Mouse (Mus musculus): ENCODE data around the gene Lat2. TPM values are rescaled to one million over a fixed set of nuclear protein-coding genes. Genes with fewer than 3 reads are reported as not detected.

The Lat2 gene
- polyA plus RNA-seq, 1 experiment from 2014 or later = 5.5 TPM

DNA sequence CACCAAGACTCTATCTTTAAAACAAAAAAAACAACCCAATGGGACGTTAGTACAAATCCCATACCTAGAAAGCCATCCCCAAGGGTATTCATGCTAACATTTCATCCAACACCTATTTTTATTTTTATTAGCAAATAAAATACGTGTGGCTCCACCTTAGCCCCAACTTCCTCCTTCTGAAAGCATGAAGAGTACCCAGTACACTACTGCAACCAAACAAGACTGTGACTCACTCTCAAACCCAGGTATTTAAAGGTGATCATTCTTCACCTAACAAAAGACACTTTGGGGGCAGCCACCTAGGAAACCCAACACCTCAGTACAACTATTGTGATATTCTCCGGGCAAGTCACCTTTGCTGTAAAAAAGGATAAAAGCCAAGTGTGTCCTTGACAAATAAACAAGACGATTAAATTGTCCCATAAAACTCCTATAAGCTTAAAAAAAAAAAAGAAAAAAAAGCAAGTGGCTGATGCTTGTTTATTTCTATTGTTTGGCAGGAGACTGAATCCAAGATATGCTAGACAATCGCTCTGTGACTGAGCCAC lies 23.1 kb upstream of the Lat2 start:
- WGBS = 36% methylated on average over 5 of the region's 5 CpGs
- no peaks in the 10 kb centered on the region for H3K27me3 ChIP-seq
- H3K27ac ChIP-seq = peak overlapping the region; percentile 95
- H3K9me3 ChIP-seq = no peaks in the 10 kb centered on the region
- peaks cover 27% of the 10 kb centered on the region for H3K4me1 ChIP-seq (replicated peaks)
- H3K4me2 ChIP-seq (replicated peaks) = peak overlapping the region; percentile 88
- peak overlapping the region; percentile 100 for H3K9ac ChIP-seq (replicated peaks)
- peak overlapping the region; percentile 100 for H3K4me3 ChIP-seq (replicated peaks)
- peaks cover 29% of the 10 kb centered on the region for H3K36me3 ChIP-seq
- ATAC-seq = no peak

DNA sequence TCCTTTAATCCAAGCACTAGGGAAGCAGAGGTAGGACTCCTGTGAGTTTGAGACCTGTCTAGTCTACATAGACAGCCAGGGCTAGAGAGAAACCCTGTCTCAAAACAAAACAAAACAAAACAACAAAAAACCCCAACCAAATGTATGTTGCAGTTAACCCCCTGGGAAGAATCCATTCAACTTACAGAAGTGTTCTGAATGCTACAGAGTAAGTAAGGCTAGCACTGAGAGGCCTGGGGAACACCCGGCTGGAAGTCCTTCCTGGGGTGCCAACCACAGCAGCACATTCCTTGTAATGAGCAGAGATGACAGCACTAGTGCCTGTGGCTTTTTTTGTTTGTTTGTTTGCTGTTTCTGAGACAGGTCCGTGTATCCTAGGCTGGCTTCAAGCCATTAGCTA lies 18.0 kb upstream of the Lat2 start:
- no peaks in the 10 kb centered on the region for H3K9me3 ChIP-seq
- ATAC-seq = no peak
- H3K27ac ChIP-seq = no peak overlapping the region
- no peak overlapping the region for H3K9ac ChIP-seq (replicated peaks)
- H3K4me3 ChIP-seq (replicated peaks) = no peak overlapping the region
- H3K27me3 ChIP-seq = no peaks in the 10 kb centered on the region
- 68% methylated on average over 2 of the region's 2 CpGs for WGBS
- H3K4me1 ChIP-seq (replicated peaks) = peaks cover 19% of the 10 kb centered on the region
- H3K36me3 ChIP-seq = peaks cover 57% of the 10 kb centered on the region
- no peak overlapping the region for H3K4me2 ChIP-seq (replicated peaks)

DNA sequence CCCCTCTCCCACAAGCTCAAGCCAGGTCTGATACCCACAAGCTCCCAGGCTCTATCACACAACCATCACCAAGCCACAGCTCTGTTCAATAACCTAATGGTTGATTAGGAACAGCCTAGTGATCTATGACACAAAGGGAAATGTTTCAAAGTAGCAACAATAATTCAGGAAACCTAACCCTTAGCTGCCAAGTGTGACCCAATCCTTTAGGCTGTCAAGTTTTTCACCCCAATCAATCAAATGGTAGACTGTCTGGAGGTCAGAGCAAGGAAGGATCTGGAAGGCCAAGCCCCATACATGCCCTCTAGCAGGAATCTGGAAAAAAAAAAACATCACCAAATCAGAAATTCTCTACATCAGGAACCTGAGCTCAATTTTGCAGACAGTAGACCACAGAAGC lies 16.0 kb upstream of the Lat2 start:
- peaks cover 69% of the 10 kb centered on the region for H3K36me3 ChIP-seq

DNA sequence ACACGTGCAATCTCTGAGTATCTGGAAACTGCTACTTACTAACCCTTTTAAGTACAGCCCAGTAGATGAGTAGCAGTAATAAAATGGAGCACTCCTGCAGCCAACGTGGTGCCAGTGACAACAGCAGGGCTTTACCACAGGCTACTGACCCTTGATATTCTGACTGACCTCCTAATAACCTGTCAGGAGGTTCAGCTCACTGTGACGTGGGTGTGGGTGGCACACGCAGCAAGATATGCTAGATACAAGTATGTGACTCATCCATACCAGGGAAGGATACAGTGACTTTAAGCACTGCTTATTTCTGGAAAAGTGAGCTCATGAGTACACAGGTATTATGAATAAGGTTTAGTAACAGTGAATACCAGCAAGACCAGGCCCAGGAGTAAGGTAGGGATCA lies 14.7 kb upstream of the Lat2 start:
- H3K4me1 ChIP-seq (replicated peaks) = peaks cover 7% of the 10 kb centered on the region; the same call in 1 of the 2 replicates
- H3K36me3 ChIP-seq = peaks cover 72% of the 10 kb centered on the region
- no peak overlapping the region for H3K4me2 ChIP-seq (replicated peaks)
- WGBS = 86% methylated on average over 4 of the region's 4 CpGs
- no peak overlapping the region for H3K27ac ChIP-seq
- no peaks in the 10 kb centered on the region for H3K9me3 ChIP-seq
- no peak overlapping the region for H3K4me3 ChIP-seq (replicated peaks)
- no peaks in the 10 kb centered on the region for H3K27me3 ChIP-seq
- no peak overlapping the region for H3K9ac ChIP-seq (replicated peaks)
- ATAC-seq = no peak

More for the DNA sequence above, 16.0 kb upstream of the Lat2 start:
- Histone ChIP-seq H3K4me3 (replicated peaks) (no peak overlapping the region), H3K27me3 (no peaks in the 10 kb centered on the region), H3K4me1 (replicated peaks) (peaks cover 7% of the 10 kb centered on the region; the same call in 1 of the 2 replicates), H3K27ac (no peak overlapping the region), H3K4me2 (replicated peaks) (no peak overlapping the region), H3K9me3 (no peaks in the 10 kb centered on the region), H3K9ac (replicated peaks) (no peak overlapping the region)
- no peak for ATAC-seq

DNA sequence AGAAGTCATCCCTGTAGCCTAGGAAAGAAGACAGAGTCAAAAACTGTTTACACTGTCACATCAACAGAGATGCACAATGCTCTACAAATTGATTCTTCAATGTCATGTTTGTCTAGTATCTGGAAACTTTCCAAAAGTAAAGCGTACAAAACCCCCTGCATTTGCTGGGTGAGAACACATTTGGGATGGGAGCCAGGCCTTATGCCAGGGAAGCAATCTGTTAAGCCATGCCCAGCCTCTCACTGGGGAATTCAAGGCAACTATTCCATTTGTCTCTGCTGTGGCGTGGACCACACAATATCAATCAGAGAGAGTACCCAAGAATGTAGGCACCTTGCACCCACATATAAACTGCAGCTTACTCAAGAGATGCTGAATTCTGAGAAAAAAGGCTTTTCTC lies 7.2 kb upstream of the Lat2 start:
- Histone ChIP-seq H3K27me3 (no peaks in the 10 kb centered on the region), H3K36me3 (peaks cover 100% of the 10 kb centered on the region), H3K4me1 (replicated peaks) (no peaks in the 10 kb centered on the region), H3K9ac (replicated peaks) (no peak overlapping the region), H3K27ac (no peak overlapping the region), H3K4me3 (replicated peaks) (no peak overlapping the region), H3K9me3 (no peaks in the 10 kb centered on the region), H3K4me2 (replicated peaks) (no peak overlapping the region)
- WGBS = 84% methylated on average over 2 of the region's 2 CpGs
- no peak for ATAC-seq

DNA sequence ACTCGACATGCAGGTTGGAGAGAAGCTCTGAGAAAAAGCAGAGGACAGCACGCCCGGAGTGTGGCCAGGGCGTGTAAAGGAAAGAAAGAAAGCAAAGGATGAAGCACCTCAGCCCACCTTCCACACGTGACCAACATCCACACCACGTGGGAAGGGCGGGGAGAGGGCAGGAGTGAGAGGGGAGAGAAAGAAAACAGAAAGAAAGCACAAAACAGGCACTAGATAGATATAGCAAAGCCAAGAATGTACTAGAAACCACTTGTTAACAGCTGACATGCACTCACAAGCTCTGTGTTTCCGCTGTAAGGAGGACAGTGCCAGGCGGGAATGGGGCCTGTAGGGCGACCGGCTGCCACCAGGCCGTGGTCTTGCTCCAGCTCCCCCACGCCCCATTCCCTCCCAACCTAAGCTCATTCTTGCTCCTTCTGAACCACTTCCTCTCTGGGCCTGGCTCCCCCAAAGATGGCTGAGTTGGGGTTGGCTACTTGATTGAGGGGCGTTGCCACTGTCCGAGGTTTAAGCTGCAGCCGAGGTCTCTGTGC lies 6.3 kb upstream of the Lat2 start:
- no peak overlapping the region for H3K27ac ChIP-seq
- H3K4me2 ChIP-seq (replicated peaks) = no peak overlapping the region
- peaks cover 95% of the 10 kb centered on the region for H3K36me3 ChIP-seq
- WGBS = 92% methylated on average over 16 of the region's 16 CpGs
- H3K4me3 ChIP-seq (replicated peaks) = no peak overlapping the region
- no peak for ATAC-seq
- no peaks in the 10 kb centered on the region for H3K9me3 ChIP-seq
- no peak overlapping the region for H3K9ac ChIP-seq (replicated peaks)
- no peaks in the 10 kb centered on the region for H3K27me3 ChIP-seq
- no peaks in the 10 kb centered on the region for H3K4me1 ChIP-seq (replicated peaks)

DNA sequence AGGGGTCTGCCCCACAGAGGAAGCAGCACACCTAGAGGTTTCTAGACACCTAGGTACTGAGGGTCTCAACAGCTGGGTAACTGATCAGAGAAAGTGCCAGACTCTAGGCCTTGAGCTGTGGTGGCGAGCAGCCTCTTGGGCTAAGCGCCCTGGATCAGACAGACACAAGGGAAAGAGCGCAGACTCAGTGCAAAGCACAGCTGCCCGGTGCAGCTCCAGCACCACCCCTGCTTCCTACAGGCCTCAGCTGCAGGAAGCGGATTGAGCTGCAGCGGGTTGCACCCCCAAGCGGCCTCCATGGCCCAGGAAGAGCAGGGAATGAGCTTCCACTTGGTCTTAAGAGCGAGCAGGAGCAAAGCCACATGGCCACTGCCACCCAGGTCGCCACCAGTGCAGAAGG lies 5.6 kb upstream of the Lat2 start:
- H3K9ac ChIP-seq (replicated peaks) = no peak overlapping the region
- no peaks in the 10 kb centered on the region for H3K9me3 ChIP-seq
- no peak for ATAC-seq
- no peaks in the 10 kb centered on the region for H3K4me1 ChIP-seq (replicated peaks)
- H3K27ac ChIP-seq = no peak overlapping the region
- no peaks in the 10 kb centered on the region for H3K27me3 ChIP-seq
- peaks cover 94% of the 10 kb centered on the region for H3K36me3 ChIP-seq
- H3K4me2 ChIP-seq (replicated peaks) = no peak overlapping the region
- WGBS = 97% methylated on average over 9 of the region's 9 CpGs
- no peak overlapping the region for H3K4me3 ChIP-seq (replicated peaks)

DNA sequence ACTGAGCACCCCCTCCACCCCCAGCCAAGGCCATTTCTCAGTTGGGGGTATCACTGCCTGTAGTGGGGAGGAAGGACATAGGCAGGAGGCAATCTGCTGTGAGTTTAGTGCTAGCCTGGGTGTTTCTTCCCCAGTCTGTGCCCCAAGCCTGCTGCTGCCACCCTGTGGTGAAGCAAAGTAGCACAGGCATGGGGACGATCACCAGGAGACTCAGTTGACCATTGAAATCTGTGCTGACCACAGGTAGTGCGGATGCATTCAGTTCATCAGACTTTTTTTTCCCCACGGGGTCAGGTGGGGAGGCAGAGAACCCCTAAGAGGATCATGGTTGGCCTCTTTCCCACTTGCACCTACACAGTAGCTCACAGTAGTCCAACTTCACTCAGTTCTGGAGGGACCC lies 2.2 kb upstream of the Lat2 start:
- no peak overlapping the region for H3K9ac ChIP-seq (replicated peaks)
- H3K27me3 ChIP-seq = no peaks in the 10 kb centered on the region
- no peak overlapping the region for H3K4me2 ChIP-seq (replicated peaks)
- H3K27ac ChIP-seq = no peak overlapping the region
- H3K36me3 ChIP-seq = peaks cover 77% of the 10 kb centered on the region
- no peak for ATAC-seq
- H3K4me3 ChIP-seq (replicated peaks) = no peak overlapping the region
- 0 out of 2 replicates have a peak, but pooled peaks cover 3% of the 10 kb centered on the region for H3K4me1 ChIP-seq (replicated peaks)
- 69% methylated on average over 3 of the region's 3 CpGs for WGBS
- no peaks in the 10 kb centered on the region for H3K9me3 ChIP-seq

DNA sequence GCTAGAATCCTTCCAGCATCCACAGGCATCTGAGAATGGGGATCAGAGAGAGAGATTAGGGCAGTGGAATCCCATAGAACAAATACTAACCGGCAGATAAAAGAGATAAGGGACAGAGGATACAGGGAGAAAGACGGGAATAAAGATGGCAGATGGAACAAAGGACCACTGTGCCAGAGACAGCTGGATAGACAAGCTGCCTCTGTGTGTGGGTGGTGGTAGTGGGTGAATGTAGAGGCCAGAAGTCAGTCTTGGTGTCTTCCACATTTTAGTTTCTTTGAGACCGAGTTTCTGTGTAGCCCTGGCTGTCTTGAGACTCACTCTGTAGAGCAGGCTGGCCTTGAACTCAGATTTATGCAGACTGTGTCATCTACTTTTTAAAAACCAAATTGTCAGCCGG lies 955 bp upstream of the Lat2 start:
- H3K4me2 ChIP-seq (replicated peaks) = no peak overlapping the region
- WGBS = 66% methylated on average over 4 of the region's 4 CpGs
- ATAC-seq = no peak
- H3K9me3 ChIP-seq = no peaks in the 10 kb centered on the region
- 0 out of 2 replicates have a peak, but pooled peaks cover 3% of the 10 kb centered on the region for H3K4me1 ChIP-seq (replicated peaks)
- H3K27ac ChIP-seq = no peak overlapping the region
- no peaks in the 10 kb centered on the region for H3K27me3 ChIP-seq
- peaks cover 64% of the 10 kb centered on the region for H3K36me3 ChIP-seq
- H3K9ac ChIP-seq (replicated peaks) = no peak overlapping the region
- no peak overlapping the region for H3K4me3 ChIP-seq (replicated peaks)

DNA sequence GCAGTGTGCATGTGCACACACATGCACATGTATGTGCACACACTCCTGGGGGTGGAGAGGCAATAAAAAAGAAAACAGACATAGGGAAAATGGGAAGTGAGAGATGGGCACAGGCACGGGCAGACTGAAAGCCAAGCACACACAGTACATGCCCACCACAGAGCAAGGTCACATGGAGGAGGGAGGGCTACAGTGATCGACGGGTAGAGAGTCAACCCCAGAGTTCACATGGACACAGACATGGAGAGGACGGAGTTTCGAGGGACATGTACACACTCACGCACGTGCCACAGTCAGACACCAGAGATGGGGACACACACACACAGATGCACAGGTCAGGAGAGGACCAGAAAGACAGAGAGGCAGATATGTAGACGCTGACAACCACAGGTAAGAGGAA lies 555 bp upstream of the Lat2 start:
- Histone ChIP-seq H3K36me3 (peaks cover 60% of the 10 kb centered on the region), H3K9ac (replicated peaks) (no peak overlapping the region), H3K4me2 (replicated peaks) (no peak overlapping the region), H3K4me1 (replicated peaks) (0 out of 2 replicates have a peak, but pooled peaks cover 3% of the 10 kb centered on the region), H3K4me3 (replicated peaks) (no peak overlapping the region), H3K27me3 (no peaks in the 10 kb centered on the region), H3K27ac (no peak overlapping the region), H3K9me3 (no peaks in the 10 kb centered on the region)
- 85% methylated on average over 8 of the region's 8 CpGs for WGBS
- no peak for ATAC-seq

DNA sequence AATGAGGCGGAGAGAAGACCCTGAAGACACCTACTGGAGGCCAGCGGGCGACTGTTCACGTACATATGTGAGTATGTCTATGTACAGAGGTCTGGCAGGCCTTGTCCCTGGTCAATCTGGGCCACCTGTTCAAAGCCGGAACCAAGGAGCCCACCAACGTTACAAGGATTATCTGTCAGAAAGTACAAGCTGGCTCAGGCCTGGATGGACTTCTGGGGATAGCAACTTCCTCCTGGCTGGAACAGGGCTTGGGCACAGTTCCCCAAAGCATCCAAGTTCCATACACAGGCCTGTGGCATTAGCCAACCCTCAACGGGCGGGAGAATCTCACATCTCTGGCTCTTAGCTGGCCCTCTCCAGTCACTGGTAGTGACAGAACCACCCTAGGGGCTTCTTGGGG lies 529 bp downstream of the Lat2 start:
- no peaks in the 10 kb centered on the region for H3K27me3 ChIP-seq
- H3K4me2 ChIP-seq (replicated peaks) = no peak overlapping the region
- H3K4me1 ChIP-seq (replicated peaks) = 0 out of 2 replicates have a peak, but pooled peaks cover 3% of the 10 kb centered on the region
- 94% methylated on average over 8 of the region's 8 CpGs for WGBS
- no peak overlapping the region for H3K27ac ChIP-seq
- peaks cover 49% of the 10 kb centered on the region for H3K36me3 ChIP-seq
- no peaks in the 10 kb centered on the region for H3K9me3 ChIP-seq
- no peak for ATAC-seq
- H3K9ac ChIP-seq (replicated peaks) = no peak overlapping the region
- no peak overlapping the region for H3K4me3 ChIP-seq (replicated peaks)

DNA sequence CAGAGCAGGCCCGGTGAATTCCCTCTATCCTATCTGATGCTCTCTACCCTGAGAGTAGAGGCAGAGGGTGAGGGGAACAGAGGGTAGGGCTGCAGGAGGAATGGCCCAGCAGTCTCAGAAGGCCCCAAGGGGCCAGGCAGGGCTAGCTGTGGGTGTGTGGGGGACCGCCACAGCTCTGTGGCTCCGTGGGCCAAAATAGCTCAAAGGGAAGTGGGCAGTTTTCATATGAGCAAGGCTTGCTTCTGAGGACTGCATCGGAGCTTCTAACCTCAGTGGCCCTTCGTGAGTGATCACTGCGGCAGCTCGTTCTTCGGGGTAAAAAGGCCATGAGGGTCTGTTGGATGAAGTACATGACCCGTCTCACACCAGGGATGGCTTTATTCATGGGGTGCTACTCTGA lies 1.1 kb downstream of the Lat2 start:
- Histone ChIP-seq H3K4me1 (replicated peaks) (0 out of 2 replicates have a peak, but pooled peaks cover 3% of the 10 kb centered on the region), H3K9me3 (no peaks in the 10 kb centered on the region), H3K27ac (no peak overlapping the region), H3K4me3 (replicated peaks) (no peak overlapping the region), H3K36me3 (peaks cover 44% of the 10 kb centered on the region), H3K27me3 (no peaks in the 10 kb centered on the region), H3K4me2 (replicated peaks) (no peak overlapping the region), H3K9ac (replicated peaks) (no peak overlapping the region)
- ATAC-seq = no peak
- WGBS = 89% methylated on average over 9 of the region's 9 CpGs
